Mouse (Mus musculus): ENCODE measurements around the gene Gtf2h5. TPM values are rescaled to one million over a fixed set of nuclear protein-coding genes. Genes with fewer than 3 reads are reported as not detected.

Gtf2h5 gene
- polyA plus RNA-seq (2015; fragmentation: Nextera tagmentation; extraction: Ambion mirVana), result 163 and 172 TPM in 2 replicates

GRCm38 (mm10) chr17:6079287-6080122 is at the start of gene Gtf2h5, which contains the start of gene Serac1:
Gene Gtf2h5 (plus strand): TSS chr17:6079786.
Gene Serac1 (minus strand): TSS chr17:6079741.
- Histone ChIP-seq H3K36me3 (peaks cover 2% of the 10 kb centered on the region; the same call in 1 of the 2 replicates), H3K4me3 (replicated peaks) (peak within 1 kb of the TSS; percentile 74), H3K4me2 (peak within 1 kb of the TSS; percentile 71), H3K27ac (peak within 1 kb of the TSS; percentile 90), H3K27me3 (replicated peaks) (no peaks in the 10 kb centered on the region), H3K9me3 (no peaks in the 10 kb centered on the region), H3K9ac (peak within 1 kb of the TSS; percentile 81), H3K4me1 (no peaks in the 10 kb centered on the region)
- peak; percentile 96 for ATAC-seq (ENCODE audit: insufficient read depth, low FRiP score, low read depth)
- under 1% methylated on average over 69 of the region's 70 CpGs for WGBS

DNA sequence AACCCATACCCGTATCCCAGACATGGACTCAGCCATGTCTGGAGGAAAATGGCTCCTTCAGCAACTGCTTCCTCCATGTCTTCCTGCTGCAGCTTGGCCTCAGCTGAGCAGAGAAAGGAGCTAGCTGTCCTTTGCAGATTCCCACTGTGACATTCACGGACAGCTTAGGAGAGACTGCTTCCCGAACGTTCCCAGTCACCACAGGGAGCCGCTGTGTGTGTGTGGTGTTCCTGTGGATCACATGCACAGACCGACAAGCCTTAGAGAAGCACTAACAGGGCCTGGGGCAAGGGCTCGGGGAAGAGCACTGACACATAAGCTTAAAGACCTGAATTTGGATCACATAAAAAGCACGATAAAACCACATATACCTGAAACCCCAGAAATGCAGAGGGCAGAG is 43.9 kb upstream of the Gtf2h5 start:
- no peaks in the 10 kb centered on the region for H3K9me3 ChIP-seq
- 0 out of 2 replicates have a peak, but pooled peaks cover 7% of the 10 kb centered on the region for H3K36me3 ChIP-seq
- no peak overlapping the region for H3K4me2 ChIP-seq
- WGBS, result 61% methylated on average over 8 of the region's 8 CpGs
- H3K4me1 ChIP-seq, result no peaks in the 10 kb centered on the region
- no peaks in the 10 kb centered on the region for H3K27me3 ChIP-seq (replicated peaks)
- ATAC-seq (ENCODE audit: insufficient read depth, low FRiP score, low read depth), result no peak
- H3K4me3 ChIP-seq (replicated peaks), result no peak overlapping the region
- H3K27ac ChIP-seq, result no peak overlapping the region
- no peak overlapping the region for H3K9ac ChIP-seq

GRCm38 (mm10) chr17:6036458-6036857 is 43.1 kb upstream of the Gtf2h5 start:
- Histone ChIP-seq H3K27ac (peak overlapping the region; percentile 48; the same call in 1 of the 2 replicates), H3K36me3 (0 out of 2 replicates have a peak, but pooled peaks cover 7% of the 10 kb centered on the region), H3K9ac (no peak overlapping the region), H3K27me3 (replicated peaks) (no peaks in the 10 kb centered on the region), H3K9me3 (no peaks in the 10 kb centered on the region), H3K4me2 (no peak overlapping the region), H3K4me3 (replicated peaks) (no peak overlapping the region), H3K4me1 (no peaks in the 10 kb centered on the region)
- 75% methylated on average over 8 of the region's 8 CpGs for WGBS
- ATAC-seq (ENCODE audit: insufficient read depth, low FRiP score, low read depth), result peak; percentile 60; the same call in 1 of the 2 replicates

DNA sequence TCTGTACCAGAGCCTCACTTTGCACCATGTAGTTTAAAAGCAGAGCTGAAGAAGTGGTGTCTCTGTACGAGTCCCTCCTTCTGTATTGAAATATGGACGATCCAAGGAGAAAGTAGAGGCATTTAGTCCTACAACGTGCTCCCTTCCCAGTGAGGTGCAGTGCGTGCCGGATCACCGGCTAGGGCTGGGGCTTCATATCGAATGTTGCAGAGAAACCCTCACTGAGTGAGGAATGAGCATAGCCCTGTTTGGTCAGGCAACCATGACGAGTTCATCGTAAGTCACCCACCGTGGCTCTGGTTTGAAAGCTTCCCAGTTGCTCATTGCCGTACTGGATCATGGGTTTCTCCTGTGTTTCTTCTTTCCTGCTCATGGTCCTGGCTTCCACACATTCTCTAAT is 42.7 kb upstream of the Gtf2h5 start:
- H3K27me3 ChIP-seq (replicated peaks), result no peaks in the 10 kb centered on the region
- no peak overlapping the region for H3K27ac ChIP-seq
- ATAC-seq (ENCODE audit: insufficient read depth, low FRiP score, low read depth), result no peak
- H3K4me3 ChIP-seq (replicated peaks), result no peak overlapping the region
- H3K4me2 ChIP-seq, result no peak overlapping the region
- no peaks in the 10 kb centered on the region for H3K9me3 ChIP-seq
- H3K4me1 ChIP-seq, result no peaks in the 10 kb centered on the region
- no peak overlapping the region for H3K9ac ChIP-seq
- WGBS, result 89% methylated on average over 11 of the region's 11 CpGs
- 0 out of 2 replicates have a peak, but pooled peaks cover 7% of the 10 kb centered on the region for H3K36me3 ChIP-seq

DNA sequence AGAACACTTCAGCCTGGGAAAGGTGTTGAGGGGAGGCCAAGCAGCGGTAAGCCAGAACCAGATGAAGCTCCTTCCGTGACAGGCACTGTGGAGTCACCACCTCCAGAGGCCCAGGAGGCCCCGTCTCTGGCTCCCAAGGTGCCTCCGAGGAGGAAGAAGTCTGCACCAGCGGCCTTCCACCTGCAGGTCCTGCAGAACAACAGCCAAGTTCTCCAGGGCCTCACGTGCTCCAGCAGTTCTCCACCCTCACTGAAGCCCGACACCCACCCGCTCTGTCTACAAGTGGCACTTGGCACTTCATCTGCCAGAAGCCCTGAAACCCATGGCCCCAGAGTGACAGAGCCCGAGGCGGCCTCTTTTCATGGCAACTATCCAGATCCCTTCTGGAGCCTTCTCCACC is 42.1 kb upstream of the Gtf2h5 start:
- Histone ChIP-seq H3K36me3 (0 out of 2 replicates have a peak, but pooled peaks cover 7% of the 10 kb centered on the region), H3K4me2 (no peak overlapping the region), H3K27ac (no peak overlapping the region), H3K27me3 (replicated peaks) (no peaks in the 10 kb centered on the region), H3K9ac (no peak overlapping the region), H3K4me3 (replicated peaks) (no peak overlapping the region), H3K4me1 (no peaks in the 10 kb centered on the region), H3K9me3 (no peaks in the 10 kb centered on the region)
- WGBS, result 85% methylated on average over 10 of the region's 10 CpGs
- no peak for ATAC-seq (ENCODE audit: insufficient read depth, low FRiP score, low read depth)

- Histone ChIP-seq H3K9ac (no peak overlapping the region), H3K27me3 (replicated peaks) (no peaks in the 10 kb centered on the region), H3K27ac (no peak overlapping the region), H3K4me3 (replicated peaks) (no peak overlapping the region), H3K9me3 (no peaks in the 10 kb centered on the region), H3K4me2 (no peak overlapping the region), H3K36me3 (0 out of 2 replicates have a peak, but pooled peaks cover 3% of the 10 kb centered on the region), H3K4me1 (no peaks in the 10 kb centered on the region)
- WGBS, result 67% methylated on average over 4 of the region's 4 CpGs
- no peak for ATAC-seq (ENCODE audit: insufficient read depth, low FRiP score, low read depth)
Observed at GRCm38 (mm10) chr17:6052801-6053200, 26.8 kb upstream of the Gtf2h5 start.

DNA sequence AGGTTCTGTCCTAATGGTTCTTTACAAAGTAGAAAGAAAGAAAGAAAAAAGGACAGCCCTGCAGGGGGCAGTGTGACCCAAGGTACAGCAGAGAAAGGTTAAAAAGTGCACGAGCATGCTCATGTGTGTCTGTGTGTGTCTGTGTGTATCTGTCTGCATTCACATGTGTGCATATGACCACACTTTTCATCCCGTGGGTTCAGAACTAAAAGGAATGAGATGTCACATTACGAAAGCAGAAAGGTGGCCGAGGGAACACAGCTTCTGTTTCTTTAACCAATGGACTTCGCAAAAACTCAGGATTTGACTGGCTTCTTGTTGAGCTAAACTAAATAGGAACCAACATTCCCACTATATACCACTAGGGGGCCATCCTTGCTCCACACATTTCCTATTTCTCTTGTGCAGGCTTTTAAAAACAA is 24.6 kb upstream of the Gtf2h5 start:
- H3K4me1 ChIP-seq, result no peaks in the 10 kb centered on the region
- no peak overlapping the region for H3K4me2 ChIP-seq
- no peaks in the 10 kb centered on the region for H3K9me3 ChIP-seq
- H3K9ac ChIP-seq, result no peak overlapping the region
- no peak for ATAC-seq (ENCODE audit: insufficient read depth, low FRiP score, low read depth)
- no peak overlapping the region for H3K4me3 ChIP-seq (replicated peaks)
- H3K27me3 ChIP-seq (replicated peaks), result no peaks in the 10 kb centered on the region
- no peak overlapping the region for H3K27ac ChIP-seq
- 0 out of 2 replicates have a peak, but pooled peaks cover 3% of the 10 kb centered on the region for H3K36me3 ChIP-seq
- 24% methylated on average over 5 of the region's 5 CpGs for WGBS

DNA sequence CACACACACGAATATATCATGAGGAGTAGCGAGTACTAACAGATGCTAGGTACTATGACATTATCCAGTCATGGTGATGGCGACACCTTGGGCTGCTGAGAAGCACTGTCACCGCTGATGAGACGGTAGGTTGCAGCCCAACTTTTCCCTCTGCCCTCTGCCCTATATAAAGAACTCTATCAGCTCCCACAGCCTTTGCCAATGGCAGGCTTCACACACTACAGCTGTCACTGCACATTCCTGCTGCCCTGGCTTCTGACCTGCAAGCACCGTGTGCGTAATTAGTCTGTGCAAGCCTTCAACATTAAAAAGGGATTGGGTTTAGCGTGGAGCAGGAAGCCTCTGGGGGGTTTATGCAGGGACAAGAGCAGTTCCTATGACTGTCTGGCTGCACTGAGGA is 16.8 kb upstream of the Gtf2h5 start:
- no peak overlapping the region for H3K4me2 ChIP-seq
- no peak overlapping the region for H3K4me3 ChIP-seq (replicated peaks)
- H3K27me3 ChIP-seq (replicated peaks), result no peaks in the 10 kb centered on the region
- WGBS, result 79% methylated on average over 8 of the region's 8 CpGs
- no peak overlapping the region for H3K9ac ChIP-seq
- peaks cover 25% of the 10 kb centered on the region for H3K36me3 ChIP-seq
- ATAC-seq (ENCODE audit: insufficient read depth, low FRiP score, low read depth), result no peak
- no peaks in the 10 kb centered on the region for H3K9me3 ChIP-seq
- H3K4me1 ChIP-seq, result no peaks in the 10 kb centered on the region
- no peak overlapping the region for H3K27ac ChIP-seq

GRCm38 (mm10) chr17:6063532-6063931 is 16.1 kb upstream of the Gtf2h5 start:
- H3K4me3 ChIP-seq (replicated peaks), result no peak overlapping the region

GRCm38 (mm10) chr17:6066021-6066420 is 13.6 kb upstream of the Gtf2h5 start:
- no peak for ATAC-seq (ENCODE audit: insufficient read depth, low FRiP score, low read depth)

More at GRCm38 (mm10) chr17:6063532-6063931, 16.1 kb upstream of the Gtf2h5 start:
- H3K4me2 ChIP-seq, result no peak overlapping the region
- no peaks in the 10 kb centered on the region for H3K27me3 ChIP-seq (replicated peaks)
- no peaks in the 10 kb centered on the region for H3K4me1 ChIP-seq
- 84% methylated on average over 5 of the region's 5 CpGs for WGBS
- no peak for ATAC-seq (ENCODE audit: insufficient read depth, low FRiP score, low read depth)
- H3K9ac ChIP-seq, result no peak overlapping the region
- H3K27ac ChIP-seq, result no peak overlapping the region
- peaks cover 25% of the 10 kb centered on the region for H3K36me3 ChIP-seq
- H3K9me3 ChIP-seq, result no peaks in the 10 kb centered on the region

DNA sequence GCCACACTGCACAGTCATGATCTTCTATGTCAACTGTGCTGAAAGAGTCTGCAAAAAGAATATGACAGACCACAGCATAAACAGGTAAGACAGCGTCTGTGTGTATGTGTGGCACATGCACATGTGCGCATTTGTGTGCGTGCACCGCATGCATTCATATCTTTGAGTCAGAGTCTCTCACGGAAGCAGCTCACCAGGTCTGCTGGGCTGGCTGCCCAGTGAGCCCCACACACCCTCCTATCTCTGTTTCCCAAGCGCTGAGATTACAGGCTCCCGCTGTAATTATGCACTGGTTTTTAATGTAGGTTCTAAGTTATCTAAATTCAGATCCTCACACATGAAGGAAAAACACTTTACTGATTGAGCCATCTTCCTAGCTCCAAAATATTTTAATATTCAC is 12.0 kb upstream of the Gtf2h5 start:
- Histone ChIP-seq H3K4me1 (no peaks in the 10 kb centered on the region), H3K9me3 (no peaks in the 10 kb centered on the region), H3K4me3 (replicated peaks) (no peak overlapping the region), H3K36me3 (peaks cover 25% of the 10 kb centered on the region), H3K27me3 (replicated peaks) (no peaks in the 10 kb centered on the region), H3K9ac (no peak overlapping the region), H3K4me2 (no peak overlapping the region), H3K27ac (no peak overlapping the region)
- no peak for ATAC-seq (ENCODE audit: insufficient read depth, low FRiP score, low read depth)
- 92% methylated on average over 7 of the region's 7 CpGs for WGBS

More at GRCm38 (mm10) chr17:6066021-6066420, 13.6 kb upstream of the Gtf2h5 start:
- H3K4me1 ChIP-seq, result no peaks in the 10 kb centered on the region
- no peaks in the 10 kb centered on the region for H3K9me3 ChIP-seq
- WGBS, result 83% methylated on average over 2 of the region's 2 CpGs
- no peaks in the 10 kb centered on the region for H3K27me3 ChIP-seq (replicated peaks)
- H3K27ac ChIP-seq, result no peak overlapping the region
- no peak overlapping the region for H3K4me3 ChIP-seq (replicated peaks)
- H3K36me3 ChIP-seq, result peaks cover 25% of the 10 kb centered on the region
- H3K9ac ChIP-seq, result no peak overlapping the region
- H3K4me2 ChIP-seq, result no peak overlapping the region

DNA sequence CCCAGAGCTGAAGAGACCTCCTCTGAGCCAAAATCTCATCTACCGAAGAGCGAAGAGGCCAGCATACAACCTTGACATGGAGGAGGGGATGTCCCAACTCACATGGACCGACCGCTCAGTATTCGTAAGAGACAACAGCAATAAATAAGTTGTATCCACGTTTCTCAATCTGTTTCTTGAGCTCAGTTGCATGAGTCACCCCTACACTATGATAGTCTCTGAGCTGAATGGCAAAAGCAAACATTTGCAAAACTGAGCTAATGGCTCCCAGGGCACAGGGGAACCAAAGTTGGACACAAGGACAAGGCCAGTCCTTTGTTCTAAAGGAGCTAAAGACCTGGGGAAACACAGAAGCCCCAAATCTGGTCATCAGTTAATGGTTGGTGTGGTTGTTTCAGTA is 9.7 kb upstream of the Gtf2h5 start:
- ATAC-seq (ENCODE audit: insufficient read depth, low FRiP score, low read depth), result no peak
- Histone ChIP-seq H3K4me2 (no peak overlapping the region), H3K9me3 (no peaks in the 10 kb centered on the region), H3K27ac (no peak overlapping the region), H3K36me3 (peaks cover 16% of the 10 kb centered on the region), H3K4me1 (no peaks in the 10 kb centered on the region), H3K9ac (no peak overlapping the region), H3K4me3 (replicated peaks) (no peak overlapping the region), H3K27me3 (replicated peaks) (no peaks in the 10 kb centered on the region)
- WGBS, result 87% methylated on average over 6 of the region's 6 CpGs
